Mouse (Mus musculus): ENCODE results near the gene Fgd5. TPM values are rescaled to one million over a fixed set of nuclear protein-coding genes. Genes with fewer than 3 reads are reported as not detected.
A peak's percentile ranks its signal among the peaks of the same experiment; 100 is the strongest.

Gene Fgd5
- polyA plus RNA-seq, 1 experiment from 2014 or later, result 5.5 TPM

DNA sequence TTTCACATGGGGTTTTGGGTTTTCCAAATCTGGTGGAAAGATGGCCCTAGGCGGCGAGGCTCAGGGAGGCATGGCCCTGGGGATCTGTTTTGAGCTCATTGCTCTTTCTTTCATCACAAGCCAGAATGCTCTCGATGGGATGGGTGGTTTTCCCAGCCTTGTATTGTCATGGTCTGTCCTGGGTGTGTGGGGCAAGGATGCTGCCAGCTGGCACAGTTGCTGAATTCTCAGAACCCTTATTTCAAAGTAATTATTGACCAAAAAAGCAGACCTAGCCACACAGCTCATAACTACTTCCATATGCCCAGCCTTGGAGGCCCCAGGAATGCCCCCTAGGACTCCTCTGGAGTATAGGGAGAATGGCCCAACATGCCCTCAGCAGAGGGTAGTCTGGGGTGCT lies 34.9 kb downstream of the Fgd5 start:
- no peak overlapping the region for H3K27ac ChIP-seq
- H3K4me3 ChIP-seq, result no peak overlapping the region
- peaks cover 12% of the 10 kb centered on the region; the same call in 1 of the 2 replicates for H3K4me1 ChIP-seq
- WGBS, result 87% methylated on average over 3 of the region's 3 CpGs
- no peaks in the 10 kb centered on the region for H3K9me3 ChIP-seq
- no peak for DNase-seq (ENCODE audit: extremely low spot score, low spot score)
- H3K36me3 ChIP-seq (replicated peaks), result no peaks in the 10 kb centered on the region
- peaks cover 26% of the 10 kb centered on the region for H3K27me3 ChIP-seq (ENCODE audit: poor library complexity, severe bottlenecking)

DNA sequence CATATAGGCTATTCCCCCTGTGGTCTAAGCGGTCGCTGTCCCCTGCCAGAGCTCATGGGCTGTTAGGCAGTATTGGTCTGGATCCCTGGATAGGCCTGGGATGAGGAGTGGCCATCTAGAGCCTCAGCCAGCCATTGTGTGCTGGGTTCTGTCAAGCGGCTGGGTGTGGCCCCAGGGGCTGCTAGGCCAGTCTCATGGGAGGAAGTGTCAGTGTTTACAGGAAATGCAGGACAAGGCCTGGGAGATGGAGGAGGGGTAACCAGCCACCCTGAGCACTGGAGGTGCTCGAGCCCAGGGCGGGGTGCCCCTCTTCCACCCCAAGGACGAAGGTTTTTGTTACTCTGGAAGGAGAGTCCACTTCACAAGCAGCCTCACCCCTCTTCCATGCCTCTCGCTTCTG lies 36.3 kb downstream of the Fgd5 start:
- Histone ChIP-seq H3K4me1 (peaks cover 7% of the 10 kb centered on the region; the same call in 1 of the 2 replicates), H3K27ac (no peak overlapping the region), H3K9me3 (no peaks in the 10 kb centered on the region), H3K27me3 (ENCODE audit: poor library complexity, severe bottlenecking) (peaks cover 13% of the 10 kb centered on the region), H3K36me3 (replicated peaks) (no peaks in the 10 kb centered on the region), H3K4me3 (no peak overlapping the region)
- no peak for DNase-seq (ENCODE audit: extremely low spot score, low spot score)
- WGBS, result 78% methylated on average over 7 of the region's 7 CpGs

DNA sequence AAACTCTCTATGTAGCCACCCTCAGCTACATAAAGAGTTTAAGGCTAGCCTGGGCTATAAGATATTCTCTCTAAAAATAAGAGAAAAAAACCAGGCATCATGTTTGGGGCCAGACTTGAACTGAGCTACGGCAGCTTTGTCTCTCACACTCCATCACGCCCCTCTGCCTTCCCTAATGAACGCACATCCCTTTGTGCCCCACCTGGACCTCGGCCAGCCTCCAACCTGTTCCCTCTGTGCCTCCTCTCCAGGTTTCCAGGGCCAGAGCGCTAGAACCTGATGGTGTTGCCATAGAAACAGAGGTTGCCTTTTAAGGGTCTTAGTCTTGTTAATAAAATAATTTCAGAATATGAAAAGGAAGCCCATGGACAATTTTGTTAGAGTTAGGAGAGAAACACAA lies 37.2 kb downstream of the Fgd5 start:
- Histone ChIP-seq H3K27ac (no peak overlapping the region), H3K4me3 (no peak overlapping the region), H3K36me3 (replicated peaks) (no peaks in the 10 kb centered on the region), H3K9me3 (no peaks in the 10 kb centered on the region), H3K4me1 (0 out of 2 replicates have a peak, but pooled peaks cover 5% of the 10 kb centered on the region), H3K27me3 (ENCODE audit: poor library complexity, severe bottlenecking) (peaks cover 8% of the 10 kb centered on the region)
- no peak for DNase-seq (ENCODE audit: extremely low spot score, low spot score)
- 75% methylated on average over 5 of the region's 5 CpGs for WGBS

DNA sequence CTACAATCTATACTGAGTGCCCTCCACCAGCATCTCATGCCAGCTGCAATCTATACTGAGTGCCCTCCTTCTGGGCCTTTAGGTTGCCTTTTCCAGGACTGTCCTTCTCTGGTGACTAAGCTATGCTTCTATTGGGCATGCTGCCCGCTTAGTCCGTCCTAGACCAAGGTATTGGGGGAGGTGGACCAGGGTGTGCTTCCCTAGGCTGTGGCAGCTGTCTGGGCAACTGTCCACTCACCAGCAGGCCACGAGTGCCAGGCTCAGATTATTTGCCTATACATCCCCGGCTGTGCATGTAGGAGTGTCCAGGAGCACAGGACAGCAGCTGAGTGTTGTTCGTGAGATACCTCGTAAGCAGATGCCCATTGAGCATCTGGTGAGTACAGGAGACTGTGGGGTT lies 38.1 kb downstream of the Fgd5 start:
- 0 out of 2 replicates have a peak overlapping the region, but pooled peaks have one; percentile 25 for H3K27ac ChIP-seq
- whole genome bisulfite sequencing, result 85% methylated on average over 6 of the region's 6 CpGs
- H3K4me1 ChIP-seq, result 0 out of 2 replicates have a peak, but pooled peaks cover 5% of the 10 kb centered on the region

DNA sequence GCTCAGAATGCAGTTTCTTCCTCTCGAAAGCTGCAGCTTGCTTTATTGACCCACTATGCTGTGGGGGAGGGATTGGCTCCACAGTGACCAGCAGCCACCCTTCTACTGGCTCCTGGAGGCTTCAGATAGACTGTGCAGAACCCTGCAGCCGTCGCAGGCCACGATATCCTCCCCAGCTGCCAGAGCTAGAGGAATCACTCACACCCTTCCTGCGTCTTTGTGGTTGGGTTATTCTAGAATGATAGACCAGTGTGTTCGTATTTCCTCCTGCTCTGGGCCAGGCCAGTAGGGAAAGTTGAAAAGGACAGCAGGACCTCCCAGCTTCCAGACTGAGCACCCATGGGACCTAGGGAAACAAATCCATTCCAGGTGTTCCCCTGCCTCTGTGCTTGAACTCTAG lies 39.7 kb downstream of the Fgd5 start:
- Histone ChIP-seq H3K4me1 (0 out of 2 replicates have a peak, but pooled peaks cover 5% of the 10 kb centered on the region), H3K27ac (no peak overlapping the region), H3K36me3 (replicated peaks) (no peaks in the 10 kb centered on the region), H3K27me3 (ENCODE audit: poor library complexity, severe bottlenecking) (no peaks in the 10 kb centered on the region; the same call in 1 of the 2 replicates), H3K4me3 (no peak overlapping the region), H3K9me3 (no peaks in the 10 kb centered on the region)
- DNase-seq (ENCODE audit: extremely low spot score, low spot score), result no peak
- WGBS, result 82% methylated on average over 6 of the region's 6 CpGs

More for the DNA sequence above, 38.1 kb downstream of the Fgd5 start:
- H3K9me3 ChIP-seq, result no peaks in the 10 kb centered on the region
- no peak for DNase-seq (ENCODE audit: extremely low spot score, low spot score)
- H3K4me3 ChIP-seq, result no peak overlapping the region
- peaks cover 3% of the 10 kb centered on the region; the same call in 1 of the 2 replicates for H3K27me3 ChIP-seq (ENCODE audit: poor library complexity, severe bottlenecking)
- no peaks in the 10 kb centered on the region for H3K36me3 ChIP-seq (replicated peaks)

DNA sequence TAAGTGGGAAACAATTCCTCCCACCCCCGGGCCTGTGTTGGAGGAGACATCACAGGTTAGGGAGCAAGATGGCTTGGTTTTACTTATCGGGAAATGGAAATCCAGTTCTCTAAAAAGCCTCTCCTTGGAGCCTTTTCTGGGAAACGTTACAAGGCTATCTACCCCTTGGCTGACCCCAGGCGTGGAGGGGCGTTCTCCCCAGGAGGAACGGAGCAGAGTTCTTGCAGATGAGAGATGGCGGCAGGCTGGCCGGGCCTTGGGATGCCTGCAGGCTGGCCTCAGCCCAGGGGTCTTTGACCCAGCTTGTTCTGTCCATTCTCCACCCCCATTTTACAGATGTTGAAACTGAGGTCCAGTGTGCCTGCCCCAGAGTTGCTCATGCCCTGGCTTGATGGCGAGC lies 42.4 kb downstream of the Fgd5 start:
- WGBS, result 91% methylated on average over 9 of the region's 9 CpGs
- no peak overlapping the region for H3K4me3 ChIP-seq
- 0 out of 2 replicates have a peak, but pooled peaks cover 5% of the 10 kb centered on the region for H3K4me1 ChIP-seq
- no peaks in the 10 kb centered on the region for H3K27me3 ChIP-seq (ENCODE audit: poor library complexity, severe bottlenecking)
- no peak overlapping the region for H3K27ac ChIP-seq
- no peaks in the 10 kb centered on the region for H3K36me3 ChIP-seq (replicated peaks)
- H3K9me3 ChIP-seq, result no peaks in the 10 kb centered on the region
- DNase-seq (ENCODE audit: extremely low spot score, low spot score), result no peak

DNA sequence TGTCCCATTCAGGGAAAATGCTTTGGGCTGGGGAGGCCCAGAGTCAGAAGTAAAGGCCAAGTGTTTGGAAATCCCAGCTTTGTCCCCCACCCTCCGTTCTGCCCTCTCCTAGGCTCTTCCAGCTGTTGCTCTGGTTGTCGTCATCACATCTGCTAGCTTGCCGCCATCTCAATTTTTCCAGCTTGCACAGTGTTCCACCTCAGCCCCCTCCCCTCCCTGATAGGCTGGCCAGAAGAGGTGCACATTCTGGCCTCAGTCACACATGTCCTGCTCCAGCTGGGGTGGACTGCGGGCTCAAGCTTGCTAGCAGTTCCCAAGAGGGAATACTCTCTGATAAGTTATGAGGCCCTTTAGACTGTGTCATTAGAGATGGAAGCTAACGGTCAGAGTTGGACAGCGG lies 42.8 kb downstream of the Fgd5 start:
- Histone ChIP-seq H3K27ac (no peak overlapping the region), H3K36me3 (replicated peaks) (no peaks in the 10 kb centered on the region), H3K9me3 (no peaks in the 10 kb centered on the region), H3K4me3 (no peak overlapping the region), H3K27me3 (ENCODE audit: poor library complexity, severe bottlenecking) (no peaks in the 10 kb centered on the region), H3K4me1 (0 out of 2 replicates have a peak, but pooled peaks cover 4% of the 10 kb centered on the region)
- 93% methylated on average over 6 of the region's 6 CpGs for WGBS
- DNase-seq (ENCODE audit: extremely low spot score, low spot score), result no peak

DNA sequence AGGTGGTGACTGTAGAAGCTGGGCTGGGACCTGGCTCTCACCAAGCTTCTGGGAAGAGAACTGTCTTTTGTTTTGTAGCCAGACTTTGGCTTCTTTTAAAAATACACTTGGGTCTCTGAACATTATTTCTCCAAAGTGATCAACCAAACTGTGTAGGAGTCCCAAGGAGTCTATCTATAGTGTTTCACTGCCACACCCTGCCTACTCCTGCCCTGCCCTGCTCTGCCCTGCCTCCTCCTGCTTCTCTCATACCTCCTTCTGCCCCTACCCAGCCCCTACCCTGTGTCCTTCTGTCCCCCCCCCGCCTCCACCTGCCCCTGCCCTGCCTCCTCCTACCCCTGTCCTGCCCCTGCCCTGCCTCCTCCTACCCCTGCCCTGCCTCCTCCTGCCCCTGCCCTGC lies 46.6 kb downstream of the Fgd5 start:
- DNase-seq (ENCODE audit: extremely low spot score, low spot score), result no peak
- H3K4me3 ChIP-seq, result no peak overlapping the region
- H3K27ac ChIP-seq, result no peak overlapping the region
- H3K36me3 ChIP-seq (replicated peaks), result no peaks in the 10 kb centered on the region
- no peaks in the 10 kb centered on the region for H3K4me1 ChIP-seq
- 57% methylated on average over 1 of the region's 1 CpGs for WGBS
- H3K27me3 ChIP-seq (ENCODE audit: poor library complexity, severe bottlenecking), result no peaks in the 10 kb centered on the region
- H3K9me3 ChIP-seq, result no peaks in the 10 kb centered on the region

DNA sequence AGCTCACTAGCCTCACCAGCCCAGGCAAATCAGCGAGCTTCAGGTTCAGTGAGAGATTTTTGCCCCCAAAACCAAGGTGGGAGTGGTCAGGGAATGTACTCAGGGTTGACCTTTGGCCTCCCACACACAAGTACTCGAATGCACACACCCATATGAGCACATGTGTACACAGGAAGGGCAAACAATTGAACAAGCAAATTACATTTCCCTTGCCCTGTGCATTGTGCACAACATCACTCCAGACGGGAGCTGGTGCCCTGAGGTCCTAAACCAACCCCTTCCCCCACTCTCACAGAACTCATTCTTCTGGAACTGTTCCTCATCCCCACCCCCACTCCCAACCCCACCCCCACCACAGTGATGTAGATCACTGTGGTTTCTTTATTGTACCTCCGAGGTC lies 48.7 kb downstream of the Fgd5 start:
- WGBS, result 77% methylated on average over 4 of the region's 4 CpGs
- no peak overlapping the region for H3K27ac ChIP-seq
- H3K36me3 ChIP-seq (replicated peaks), result no peaks in the 10 kb centered on the region
- no peaks in the 10 kb centered on the region for H3K27me3 ChIP-seq (ENCODE audit: poor library complexity, severe bottlenecking)
- no peaks in the 10 kb centered on the region for H3K4me1 ChIP-seq
- H3K4me3 ChIP-seq, result no peak overlapping the region
- H3K9me3 ChIP-seq, result no peaks in the 10 kb centered on the region
- DNase-seq (ENCODE audit: extremely low spot score, low spot score), result no peak

DNA sequence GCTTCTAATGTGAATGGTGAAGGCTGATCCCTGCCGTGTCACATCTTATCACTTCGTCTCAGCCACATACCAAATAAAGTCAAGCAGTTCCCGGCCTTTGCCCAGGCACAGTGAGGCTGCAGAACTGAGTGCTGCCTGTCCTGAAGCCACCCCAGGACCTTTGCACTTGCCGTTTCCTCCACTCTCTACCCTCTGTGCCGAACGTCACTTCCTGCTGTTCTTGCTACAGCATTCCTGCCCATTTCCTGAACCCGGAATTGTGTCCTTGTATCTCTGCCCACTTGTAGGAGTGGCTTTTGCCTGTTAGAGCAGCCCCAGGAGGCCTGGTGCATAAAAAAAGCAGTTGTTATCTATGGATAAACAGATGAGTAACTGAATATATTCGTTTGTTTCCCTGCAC lies 52.0 kb downstream of the Fgd5 start:
- DNase-seq (ENCODE audit: extremely low spot score, low spot score), result no peak
- H3K4me1 ChIP-seq, result peaks cover 6% of the 10 kb centered on the region; the same call in 1 of the 2 replicates
- no peaks in the 10 kb centered on the region for H3K27me3 ChIP-seq (ENCODE audit: poor library complexity, severe bottlenecking)
- WGBS, result 84% methylated on average over 8 of the region's 8 CpGs
- H3K9me3 ChIP-seq, result no peaks in the 10 kb centered on the region
- H3K36me3 ChIP-seq (replicated peaks), result no peaks in the 10 kb centered on the region
- H3K27ac ChIP-seq, result no peak overlapping the region
- no peak overlapping the region for H3K4me3 ChIP-seq

DNA sequence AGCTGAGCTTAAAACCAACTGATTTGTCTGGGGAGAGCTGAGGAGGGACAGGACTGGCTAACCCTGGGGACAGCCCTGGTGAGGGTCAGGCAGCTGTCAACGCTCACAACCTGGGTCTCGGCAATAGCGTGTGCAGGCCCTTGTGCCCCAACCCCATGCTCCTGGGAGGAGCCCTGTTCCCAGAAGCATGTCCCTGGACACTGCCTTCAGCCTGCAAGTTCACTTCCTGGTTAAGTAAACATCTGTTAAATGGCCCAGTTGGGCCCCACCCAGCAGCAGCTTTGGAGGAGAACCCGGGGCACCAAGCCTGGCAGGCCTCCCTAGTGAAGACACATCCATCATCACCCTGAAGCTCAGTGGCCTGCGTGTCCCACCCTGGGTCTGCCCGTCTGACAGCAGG lies 56.0 kb downstream of the Fgd5 start:
- H3K27me3 ChIP-seq (ENCODE audit: poor library complexity, severe bottlenecking), result no peaks in the 10 kb centered on the region
- 78% methylated on average over 6 of the region's 6 CpGs for WGBS
- no peak overlapping the region for H3K27ac ChIP-seq
- H3K4me3 ChIP-seq, result no peak overlapping the region
- no peak for DNase-seq (ENCODE audit: extremely low spot score, low spot score)
- H3K4me1 ChIP-seq, result peaks cover 6% of the 10 kb centered on the region; the same call in 1 of the 2 replicates
- no peaks in the 10 kb centered on the region for H3K9me3 ChIP-seq
- no peaks in the 10 kb centered on the region for H3K36me3 ChIP-seq (replicated peaks)

DNA sequence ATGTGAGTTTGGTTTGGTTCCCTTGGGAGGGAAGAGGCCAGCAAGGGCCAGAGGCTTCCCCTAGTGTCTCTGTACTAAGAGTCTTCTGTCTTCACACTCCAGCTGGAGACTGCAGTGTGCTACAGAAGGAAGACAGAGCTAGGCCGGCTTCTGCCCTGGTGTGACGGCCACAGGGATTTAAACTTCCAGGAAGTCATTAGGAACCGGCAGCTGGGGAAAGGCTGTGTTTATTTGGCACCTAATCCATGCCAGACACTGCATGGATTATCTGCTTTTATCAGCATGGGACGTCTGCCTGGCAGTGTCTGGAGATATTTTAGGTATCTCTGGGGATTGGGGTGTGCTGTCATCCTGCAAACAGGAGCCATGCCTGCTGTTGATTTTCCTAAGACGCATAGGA lies 57.7 kb downstream of the Fgd5 start:
- H3K9me3 ChIP-seq, result no peaks in the 10 kb centered on the region
- WGBS, result 51% methylated on average over 5 of the region's 5 CpGs
- H3K27ac ChIP-seq, result no peak overlapping the region
- no peaks in the 10 kb centered on the region for H3K27me3 ChIP-seq (ENCODE audit: poor library complexity, severe bottlenecking)
- no peak overlapping the region for H3K4me3 ChIP-seq
- DNase-seq (ENCODE audit: extremely low spot score, low spot score), result no peak
- H3K4me1 ChIP-seq, result peaks cover 6% of the 10 kb centered on the region; the same call in 1 of the 2 replicates
- H3K36me3 ChIP-seq (replicated peaks), result no peaks in the 10 kb centered on the region

DNA sequence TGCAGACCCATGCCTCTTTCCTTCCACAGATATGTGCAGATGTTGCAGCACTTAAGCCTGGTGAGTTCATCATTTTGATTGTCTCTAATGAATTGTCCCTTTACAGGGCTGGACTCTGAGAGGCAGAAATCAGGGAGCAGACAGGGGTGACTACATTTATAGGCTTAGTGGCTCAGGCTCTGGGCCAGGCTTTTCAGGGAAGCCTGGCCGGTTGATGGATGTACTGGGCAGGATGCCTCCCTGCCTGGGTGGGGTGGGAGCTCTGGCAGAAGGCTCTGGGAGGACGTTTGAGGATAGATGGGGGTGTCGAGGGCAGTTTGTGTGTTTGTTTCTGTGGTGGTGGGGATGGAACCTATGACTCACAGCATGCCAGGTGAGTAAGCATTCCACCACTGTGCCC lies 59.5 kb downstream of the Fgd5 start:
- no peaks in the 10 kb centered on the region for H3K36me3 ChIP-seq (replicated peaks)
- peaks cover 6% of the 10 kb centered on the region; the same call in 1 of the 2 replicates for H3K4me1 ChIP-seq
- H3K27ac ChIP-seq, result no peak overlapping the region
- 80% methylated on average over 3 of the region's 3 CpGs for WGBS
- no peaks in the 10 kb centered on the region for H3K27me3 ChIP-seq (ENCODE audit: poor library complexity, severe bottlenecking)
- DNase-seq (ENCODE audit: extremely low spot score, low spot score), result no peak
- no peaks in the 10 kb centered on the region for H3K9me3 ChIP-seq
- no peak overlapping the region for H3K4me3 ChIP-seq

DNA sequence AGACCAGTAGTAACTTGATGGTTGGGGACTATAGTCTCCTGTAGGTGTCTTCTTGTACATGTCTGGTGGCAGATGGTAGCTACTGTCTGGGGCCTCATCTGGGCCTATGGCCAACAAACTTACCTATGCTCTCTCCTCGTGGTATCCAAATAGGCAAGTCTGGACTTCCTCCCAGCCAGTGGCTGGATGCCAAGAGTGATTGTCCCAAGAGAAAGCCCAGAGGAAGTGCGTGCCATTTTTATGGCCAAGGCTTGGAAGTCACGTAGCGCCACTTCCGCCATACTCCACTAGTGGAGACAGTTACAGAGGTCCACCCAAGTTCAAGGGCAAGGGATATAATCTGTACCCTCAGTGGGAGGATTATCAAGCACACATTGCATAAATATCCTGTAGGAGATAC lies 62.6 kb downstream of the Fgd5 start:
- Histone ChIP-seq H3K36me3 (replicated peaks) (no peaks in the 10 kb centered on the region), H3K4me1 (no peaks in the 10 kb centered on the region), H3K27me3 (ENCODE audit: poor library complexity, severe bottlenecking) (no peaks in the 10 kb centered on the region), H3K9me3 (no peaks in the 10 kb centered on the region), H3K4me3 (no peak overlapping the region), H3K27ac (no peak overlapping the region)
- WGBS, result 92% methylated on average over 5 of the region's 5 CpGs
- DNase-seq (ENCODE audit: extremely low spot score, low spot score), result no peak
